Mouse (Mus musculus) erythroblast, embryonic 14.5 days (primary cell): Measurements from ENCODE around the gene Lgr5. TPM values are rescaled to one million over a fixed set of nuclear protein-coding genes. Genes with fewer than 3 reads are reported as not detected.

Source experiments
- H3K27me3 ChIP-seq: 2 replicates; pipeline ENCODE4 v1.6.1; 2012; ENCODE audit warnings: inconsistent platforms; ENCODE audit not compliant: control insufficient read depth
- H3K36me3 ChIP-seq: 2 replicates; pipeline ENCODE4 v1.6.1; 2012; ENCODE audit warnings: mild to moderate bottlenecking, inconsistent platforms; ENCODE audit not compliant: control insufficient read depth
- H3K4me1 ChIP-seq: 2 replicates; pipeline ENCODE4 v1.6.1; 2012; ENCODE audit warnings: inconsistent platforms; ENCODE audit not compliant: control insufficient read depth
- H3K4me3 ChIP-seq: replicated peaks from 2 replicates; pipeline ENCODE3; 2012; ENCODE audit warnings: moderate library complexity, mild to moderate bottlenecking, inconsistent platforms
- H3K9me3 ChIP-seq: 2 replicates; pipeline ENCODE4 v1.6.1; 2012; ENCODE audit warnings: low read length, inconsistent platforms, mixed read lengths; ENCODE audit not compliant: control insufficient read depth
- GATA1 ChIP-seq: IDR thresholded peaks from 2 replicates; pipeline ENCODE4 v1.6.1; 2012; ENCODE audit warnings: low read length, inconsistent platforms, mixed read lengths
- TAL1 ChIP-seq: IDR thresholded peaks from 3 replicates; pipeline ENCODE4 v1.6.1; 2012; ENCODE audit warnings: low read length, inconsistent platforms, mixed read lengths
- polyA plus RNA-seq: library from polyadenylated mRNA; stranded (reverse); fragments of >175 nt; gene quantifications from 2 replicates; pipeline ENCODE4 v1.2.3, GENCODE M21; 2012

Gene Lgr5
- polyA plus RNA-seq, 1 experiment, result not detected

DNA sequence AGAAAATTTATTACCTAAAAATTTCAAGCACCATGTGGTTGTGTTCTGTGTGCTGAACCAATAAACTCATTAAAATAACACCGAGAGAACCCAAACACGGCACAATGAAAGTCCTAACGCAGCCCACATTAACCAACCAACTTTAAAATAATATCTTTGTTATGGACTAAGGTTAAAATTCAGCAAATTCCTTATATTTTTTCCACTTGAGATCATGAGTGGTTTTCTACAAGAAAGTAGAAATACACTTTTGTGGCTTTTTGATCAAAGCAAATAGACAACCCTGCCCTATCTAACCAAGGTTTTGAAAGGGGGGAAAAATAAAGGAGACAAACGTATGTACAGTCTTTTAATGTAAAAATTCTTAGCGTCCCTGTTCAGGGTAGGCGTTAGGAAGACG is 8.5 kb downstream of the Lgr5 start:
- H3K9me3 ChIP-seq, result 0 out of 2 replicates have a peak, but pooled peaks cover 2% of the 10 kb centered on the region
- peaks cover 5% of the 10 kb centered on the region for H3K27me3 ChIP-seq
- H3K4me1 ChIP-seq, result no peaks in the 10 kb centered on the region
- H3K4me3 ChIP-seq, result no peak overlapping the region
- H3K36me3 ChIP-seq, result no peaks in the 10 kb centered on the region
- no peak for TF ChIP-seq GATA1
- TF ChIP-seq TAL1, result no peak

DNA sequence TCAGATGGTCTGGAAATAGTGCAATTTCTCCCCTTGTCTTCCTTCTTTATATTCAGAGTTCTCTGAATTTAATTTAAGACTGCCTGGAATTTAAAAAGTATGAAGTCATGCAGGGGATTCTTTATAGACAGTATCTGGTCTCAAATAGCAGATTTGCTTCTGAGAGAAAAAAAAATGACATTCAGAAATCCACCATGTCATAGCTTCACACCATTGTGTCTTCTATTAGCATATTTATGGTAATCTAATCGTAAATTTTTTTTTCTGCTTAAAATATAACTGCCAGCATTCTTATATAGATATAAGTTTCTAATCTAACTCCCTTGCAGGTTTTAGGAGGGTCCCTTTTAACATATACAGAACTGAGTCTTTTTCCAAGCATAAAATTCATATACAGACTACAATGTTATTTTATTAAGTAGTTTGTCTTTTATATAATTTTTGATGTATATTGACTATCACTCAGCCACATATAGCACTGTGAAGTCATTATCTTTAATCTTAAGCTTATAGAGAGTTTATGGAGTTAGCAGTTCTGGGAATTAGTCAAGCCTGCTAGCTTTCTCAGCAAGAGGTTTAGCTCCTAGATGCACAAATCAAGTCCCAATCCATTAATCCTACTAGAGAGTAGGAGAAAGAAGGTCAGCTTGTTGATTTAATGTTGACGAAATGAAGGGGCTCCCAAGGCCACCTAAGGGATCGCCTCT is 15.7 kb downstream of the Lgr5 start:
- Histone ChIP-seq H3K36me3 (no peaks in the 10 kb centered on the region), H3K27me3 (no peaks in the 10 kb centered on the region), H3K4me1 (no peaks in the 10 kb centered on the region), H3K9me3 (peaks cover 10% of the 10 kb centered on the region), H3K4me3 (no peak overlapping the region)
- TF ChIP-seq GATA1 (no peak), TAL1 (no peak)

DNA sequence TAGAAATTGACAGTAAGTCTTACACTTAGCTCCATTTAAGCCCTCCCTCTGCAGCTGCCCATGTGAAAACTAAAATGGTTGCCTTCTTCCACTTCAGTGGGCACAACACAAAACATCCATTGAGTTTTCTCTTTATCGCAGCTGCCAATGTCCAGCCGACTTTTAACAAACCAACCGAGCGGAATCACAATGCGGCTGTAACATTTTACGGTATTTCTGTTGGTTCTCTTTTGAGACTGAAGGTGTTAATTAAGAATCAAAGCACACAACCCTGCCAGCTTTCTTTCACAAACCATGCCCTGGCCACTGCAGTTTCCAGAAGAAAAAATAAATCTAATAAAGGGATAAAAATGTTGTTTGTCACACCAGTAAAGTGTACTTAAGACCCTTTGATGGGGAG is 16.3 kb downstream of the Lgr5 start:
- no peaks in the 10 kb centered on the region for H3K36me3 ChIP-seq
- no peaks in the 10 kb centered on the region for H3K27me3 ChIP-seq
- H3K9me3 ChIP-seq, result peaks cover 13% of the 10 kb centered on the region
- no peak for TF ChIP-seq GATA1
- no peak for TF ChIP-seq TAL1
- H3K4me1 ChIP-seq, result no peaks in the 10 kb centered on the region
- H3K4me3 ChIP-seq, result no peak overlapping the region

DNA sequence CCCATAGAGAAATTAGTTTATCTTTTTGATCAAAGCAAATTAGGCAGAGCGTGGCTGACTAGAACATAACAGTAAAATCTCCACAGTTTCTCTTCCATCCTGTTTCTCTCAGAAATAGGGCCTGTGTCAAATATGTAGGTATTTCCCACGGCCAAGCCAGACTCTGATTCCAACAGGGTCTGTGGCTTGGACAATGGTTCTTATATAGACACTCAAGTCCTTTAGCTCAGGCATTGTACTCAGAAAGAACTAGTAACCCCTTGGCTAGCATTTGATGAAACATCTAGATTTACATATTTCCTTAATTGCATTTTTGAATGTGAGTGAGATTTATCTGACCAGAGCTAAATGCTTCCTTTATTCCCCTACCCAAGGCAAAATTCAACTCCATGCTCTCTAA is 17.0 kb downstream of the Lgr5 start:
- Histone ChIP-seq H3K36me3 (no peaks in the 10 kb centered on the region), H3K4me3 (no peak overlapping the region), H3K9me3 (peaks cover 13% of the 10 kb centered on the region), H3K4me1 (no peaks in the 10 kb centered on the region), H3K27me3 (no peaks in the 10 kb centered on the region)
- no peak for TF ChIP-seq TAL1

DNA sequence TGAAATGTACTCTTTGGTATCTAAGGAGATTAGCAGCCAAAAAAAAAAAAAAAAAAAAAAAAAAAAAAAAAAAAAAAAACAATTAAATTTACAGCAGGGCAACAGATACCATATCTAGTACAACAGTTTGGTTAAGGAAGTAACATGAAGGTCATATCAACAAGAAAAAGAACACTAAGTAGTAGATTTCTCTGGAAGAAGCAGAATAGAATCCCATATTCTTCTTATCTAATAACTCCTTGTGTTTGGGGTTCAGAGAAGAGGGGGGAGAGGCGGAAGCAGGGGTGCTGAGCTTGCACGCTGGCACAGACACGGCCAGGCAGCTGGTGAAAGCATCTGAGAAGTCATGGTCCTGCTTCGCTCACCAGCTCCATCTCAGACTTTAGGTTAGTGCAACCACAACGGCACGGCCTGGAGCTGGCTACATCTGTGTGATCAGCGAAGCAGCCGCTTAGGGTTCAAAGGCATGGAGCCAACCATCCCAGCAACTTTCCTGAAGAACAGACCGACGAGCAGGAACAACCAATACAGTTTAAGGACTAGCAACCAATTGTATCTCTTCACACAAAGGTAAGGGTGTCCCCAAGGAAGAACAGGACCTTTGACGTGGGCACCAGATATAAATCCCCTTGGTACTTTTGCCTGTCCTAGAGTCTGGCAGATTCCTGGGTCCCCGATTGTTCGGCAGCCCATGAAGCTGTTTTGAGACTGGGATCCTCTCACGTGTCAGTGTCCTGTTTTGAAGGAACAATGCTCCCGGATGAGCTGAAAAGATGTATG is 17.7 kb downstream of the Lgr5 start, which contains the start of gene A930009A15Rik:
Gene A930009A15Rik, plus strand, starts transcription at position 275 of the 780 bp plus-strand sequence.
- H3K36me3 ChIP-seq, result no peaks in the 10 kb centered on the region
- TF ChIP-seq TAL1 (no peak), GATA1 (no peak)
- H3K4me1 ChIP-seq, result no peaks in the 10 kb centered on the region

DNA sequence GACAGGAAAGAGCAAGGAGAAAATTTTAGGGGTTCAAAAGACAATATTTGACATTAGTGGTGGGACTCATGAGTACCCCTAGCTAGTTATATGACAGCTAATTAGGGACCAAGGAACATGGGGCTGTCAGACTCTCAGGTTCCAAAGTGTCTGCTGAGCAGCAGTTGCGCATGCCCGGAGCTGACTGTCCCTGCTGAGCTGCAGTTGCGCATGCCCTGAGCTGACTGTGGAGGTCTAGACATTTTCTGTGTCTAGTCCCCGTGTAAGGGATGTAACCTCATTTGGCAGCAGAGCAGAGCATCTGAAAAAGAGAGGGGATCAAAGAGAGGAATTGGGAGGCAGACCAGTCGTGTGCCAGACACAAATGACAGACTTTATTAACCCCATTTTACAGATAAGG is 23.6 kb downstream of the Lgr5 start:
- Histone ChIP-seq H3K27me3 (no peaks in the 10 kb centered on the region), H3K4me3 (no peak overlapping the region), H3K4me1 (no peaks in the 10 kb centered on the region), H3K9me3 (peaks cover 14% of the 10 kb centered on the region), H3K36me3 (no peaks in the 10 kb centered on the region)
- TF ChIP-seq TAL1 (no peak), GATA1 (no peak)

More for the DNA sequence above, 17.7 kb downstream of the Lgr5 start, which contains the start of gene A930009A15Rik:
- Histone ChIP-seq H3K9me3 (peaks cover 12% of the 10 kb centered on the region), H3K4me3 (no peak within 1 kb of the TSS), H3K27me3 (no peaks in the 10 kb centered on the region)

DNA sequence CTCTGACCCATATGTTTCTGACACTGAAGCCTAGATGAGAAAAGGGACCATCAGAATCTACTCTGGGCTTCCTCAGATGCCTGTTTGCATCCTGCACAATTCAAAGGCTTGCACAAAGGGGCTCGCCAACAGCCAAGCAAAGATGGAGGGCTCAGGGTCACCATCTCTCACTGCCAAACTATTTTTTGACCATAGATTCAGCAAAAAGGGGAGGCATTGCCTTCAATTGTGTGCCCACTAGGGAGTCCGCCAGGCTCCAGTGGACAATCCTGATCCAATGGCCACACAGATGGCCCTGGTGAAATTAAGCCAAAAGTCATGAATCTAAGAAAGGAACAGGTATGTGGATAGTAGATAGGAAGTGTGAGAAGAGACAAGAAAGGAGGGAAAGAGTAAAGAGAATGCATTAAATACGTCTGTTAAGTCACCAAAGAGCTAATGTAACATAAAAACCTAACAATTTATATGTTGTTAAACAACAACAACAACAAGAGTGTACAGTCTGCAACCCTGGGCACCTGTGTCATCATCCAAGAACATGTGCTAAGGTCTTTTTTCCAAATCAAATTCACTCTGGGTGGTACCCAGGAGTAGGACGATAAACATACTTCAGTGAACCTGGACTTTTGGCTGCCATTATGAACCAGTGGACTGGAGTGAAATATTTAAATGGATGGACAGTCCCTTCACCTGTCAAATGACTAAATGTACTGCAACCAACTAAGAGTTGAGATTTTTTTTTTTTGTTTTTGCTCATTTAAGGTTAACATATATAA is 24.5 kb downstream of the Lgr5 start:
- no peak for TF ChIP-seq TAL1
- no peak for TF ChIP-seq GATA1
- H3K4me3 ChIP-seq, result no peak overlapping the region
- H3K27me3 ChIP-seq, result no peaks in the 10 kb centered on the region
- H3K36me3 ChIP-seq, result no peaks in the 10 kb centered on the region
- peaks cover 14% of the 10 kb centered on the region for H3K9me3 ChIP-seq
- no peaks in the 10 kb centered on the region for H3K4me1 ChIP-seq

DNA sequence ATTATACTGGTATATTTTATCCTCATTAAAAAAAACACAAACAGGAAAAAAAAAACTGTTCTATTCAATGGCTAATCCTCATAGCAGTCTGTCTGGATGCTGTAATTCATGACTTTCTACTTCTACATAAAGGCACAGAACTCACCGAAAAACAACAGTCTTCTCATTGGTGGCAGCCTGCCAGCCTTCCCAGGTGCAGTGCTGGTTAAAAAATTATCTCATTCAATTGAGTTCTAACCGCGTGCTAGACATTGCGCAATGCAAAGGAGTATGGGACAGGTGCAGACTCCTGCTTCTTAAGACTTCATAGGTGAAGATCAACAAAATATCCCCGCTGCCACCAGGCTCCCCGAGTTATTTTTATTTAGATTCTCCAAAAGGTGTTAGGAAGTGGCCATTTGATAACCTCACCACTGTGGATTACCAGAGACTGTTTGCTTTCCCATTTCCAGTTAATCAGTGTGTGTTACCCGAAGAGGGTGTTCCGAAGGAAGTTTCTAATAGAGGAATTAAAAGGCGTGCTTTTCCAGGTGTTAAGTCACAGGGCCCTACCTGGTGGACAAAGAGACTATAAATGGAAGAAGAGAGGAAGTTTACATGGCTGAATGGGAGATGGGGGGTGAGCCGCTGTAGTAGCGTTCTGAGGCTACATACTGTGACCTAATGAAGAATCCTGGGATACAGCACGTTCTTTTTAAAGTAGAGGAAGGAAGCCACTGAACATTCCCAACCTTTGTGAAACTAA is 26.3 kb downstream of the Lgr5 start:
- Histone ChIP-seq H3K4me3 (no peak overlapping the region), H3K9me3 (0 out of 2 replicates have a peak, but pooled peaks cover 2% of the 10 kb centered on the region), H3K27me3 (no peaks in the 10 kb centered on the region), H3K4me1 (no peaks in the 10 kb centered on the region), H3K36me3 (no peaks in the 10 kb centered on the region)
- TF ChIP-seq GATA1 (no peak), TAL1 (no peak)
